Mouse (Mus musculus) heart, embryonic 14.5 days (tissue): ENCODE measurements around the gene Olfr1310. TPM values are rescaled to one million over a fixed set of nuclear protein-coding genes. Genes with fewer than 3 reads are reported as not detected.
"Not testable (repeated sequence)": the region's sequence is repeated elsewhere in the genome, so short reads cannot be mapped to it uniquely, and the experiment has no call there.

Experiments used
- ATAC-seq: fragments of 200-750 bp; cut with Nextera tagmentation; 2 replicates; pipeline ENCODE4 v1.8.0; 2017; ENCODE audit warnings: low read depth, moderate TSS enrichment; ENCODE audit not compliant: insufficient number of reproducible peaks, insufficient read depth, low FRiP score
- H3K27ac ChIP-seq, 2 experiments: fragments of 200-500 bp in 1 of 2; fragments of 300-500 bp in 1 of 2; sonication (generic) in 1 of 2; replicated peaks in 1 of 2; 2 replicates each; pipeline ENCODE4 v1.5.1; 2012 to 2014; ENCODE audit warnings: low read depth in 2 of 2, low read length in 2 of 2, control low read depth in 1 of 2, mild to moderate bottlenecking in 1 of 2, mixed read lengths in 1 of 2; ENCODE audit not compliant: control insufficient read depth in 1 of 2, insufficient read depth in 1 of 2
- H3K27me3 ChIP-seq: fragments of 300-500 bp; sonication (generic); 2 replicates; pipeline ENCODE4 v1.6.1; 2014; ENCODE audit warnings: mild to moderate bottlenecking, low read length, control low read depth; ENCODE audit not compliant: control insufficient read depth, insufficient read depth
- H3K36me3 ChIP-seq: fragments of 300-500 bp; sonication (generic); 2 replicates; pipeline ENCODE4 v1.6.1; 2014; ENCODE audit warnings: mild to moderate bottlenecking, control low read depth, low read length, mixed read lengths; ENCODE audit not compliant: control insufficient read depth, insufficient read depth
- H3K4me1 ChIP-seq, 2 experiments: fragments of 200-500 bp in 1 of 2; fragments of 300-500 bp in 1 of 2; sonication (generic) in 1 of 2; 2 replicates each; pipeline ENCODE4 v1.6.1; 2012 to 2014; ENCODE audit warnings: low read length in 2 of 2, control low read depth in 1 of 2, mixed read lengths in 1 of 2; ENCODE audit not compliant: control insufficient read depth in 2 of 2, insufficient read depth in 2 of 2
- H3K4me2 ChIP-seq: fragments of 300-500 bp; sonication (generic); 2 replicates; pipeline ENCODE4 v1.6.1; 2014; ENCODE audit warnings: mild to moderate bottlenecking, low read length
- H3K4me3 ChIP-seq, 2 experiments: fragments of 200-500 bp in 1 of 2; fragments of 300-500 bp in 1 of 2; sonication (generic) in 1 of 2; 2 replicates each; pipeline ENCODE4 v1.5.1; 2012 to 2014; ENCODE audit warnings: low read length in 2 of 2, mild to moderate bottlenecking in 2 of 2, control low read depth in 1 of 2, low read depth in 1 of 2, moderate library complexity in 1 of 2; ENCODE audit not compliant: control insufficient read depth in 1 of 2, insufficient read depth in 1 of 2
- H3K9ac ChIP-seq: fragments of 300-500 bp; sonication (generic); 2 replicates; pipeline ENCODE4 v1.6.1; 2014; ENCODE audit warnings: mild to moderate bottlenecking, low read length
- H3K9me3 ChIP-seq: fragments of 300-500 bp; sonication (generic); 2 replicates; pipeline ENCODE4 v1.6.1; 2016; ENCODE audit warnings: low read length, control low read depth; ENCODE audit not compliant: control insufficient read depth
- WGBS: fragments of 180-500 bp; shearing (Covaris S2); extraction: QIAGEN DNeasy Blood & Tissue Kit; methylation state at CpG from one replicate; pipeline ENCODE4 v1.1.7; 2014; 5-methylcytosine and 5-hydroxymethylcytosine counted together
- polyA plus RNA-seq: library from polyadenylated mRNA; unstranded; fragments of >200 nt; fragmentation: Nextera tagmentation; extraction: Ambion mirVana; gene quantifications from 2 replicates; pipeline ENCODE4 v1.2.1, GENCODE M21; 2014

Gene Olfr1310
- not detected in 2 replicates for polyA plus RNA-seq

GRCm38 (mm10) chr2:112012608-112013007, at the start of gene Olfr1310:
Gene Olfr1310 (minus strand): TSS chr2:112012708.
- H3K27ac ChIP-seq: no peak within 1 kb of the TSS
- no peaks in the 10 kb centered on the region for H3K27me3 ChIP-seq
- no peak for ATAC-seq
- no peaks in the 10 kb centered on the region for H3K4me1 ChIP-seq
- no peak within 1 kb of the TSS for H3K4me3 ChIP-seq
- no peaks in the 10 kb centered on the region for H3K9me3 ChIP-seq
- no peaks in the 10 kb centered on the region for H3K36me3 ChIP-seq
- no peak within 1 kb of the TSS for H3K9ac ChIP-seq
- no peak within 1 kb of the TSS for H3K4me2 ChIP-seq

GRCm38 (mm10) chr2:112050138-112050537, 37.6 kb upstream of the Olfr1310 start, which contains the start of gene Olfr1312:
Gene Olfr1312 (minus strand): TSS chr2:112050238.
- Histone ChIP-seq H3K9me3 (no peaks in the 10 kb centered on the region), H3K4me1 (no peaks in the 10 kb centered on the region), H3K9ac (no peak within 1 kb of the TSS), H3K27ac (no peak within 1 kb of the TSS), H3K27me3 (no peaks in the 10 kb centered on the region), H3K36me3 (no peaks in the 10 kb centered on the region), H3K4me3 (no peak within 1 kb of the TSS), H3K4me2 (no peak within 1 kb of the TSS)
- 24% methylated on average over 1 of the region's 1 CpGs for WGBS
- ATAC-seq: no peak

- H3K4me1 ChIP-seq, H3K4me3 ChIP-seq, H3K9me3 ChIP-seq, H3K4me2 ChIP-seq, H3K27ac ChIP-seq, H3K36me3 ChIP-seq, H3K9ac ChIP-seq, ATAC-seq, H3K27me3 ChIP-seq: not testable (repeated sequence)
- 37% methylated on average over 6 of the region's 6 CpGs for WGBS
Observed at GRCm38 (mm10) chr2:112026971-112027370, 14.5 kb upstream of the Olfr1310 start.

GRCm38 (mm10) chr2:112024312-112024711, 11.8 kb upstream of the Olfr1310 start, which contains the start of gene Olfr1311:
Gene Olfr1311 (minus strand): TSS chr2:112024412.
- 82% methylated on average over 2 of the region's 2 CpGs for WGBS
- no peaks in the 10 kb centered on the region for H3K27me3 ChIP-seq
- no peak within 1 kb of the TSS for H3K4me2 ChIP-seq
- no peak for ATAC-seq
- no peak within 1 kb of the TSS for H3K9ac ChIP-seq
- no peaks in the 10 kb centered on the region for H3K4me1 ChIP-seq
- no peak within 1 kb of the TSS for H3K4me3 ChIP-seq
- H3K36me3 ChIP-seq: no peaks in the 10 kb centered on the region
- no peak within 1 kb of the TSS for H3K27ac ChIP-seq
- H3K9me3 ChIP-seq: no peaks in the 10 kb centered on the region

- no peaks in the 10 kb centered on the region for H3K36me3 ChIP-seq
- H3K4me1 ChIP-seq: no peaks in the 10 kb centered on the region
- H3K27me3 ChIP-seq: no peaks in the 10 kb centered on the region
- H3K4me2 ChIP-seq: no peak overlapping the region
- H3K9ac ChIP-seq: no peak overlapping the region
- no peak for ATAC-seq
- WGBS: 76% methylated on average over 3 of the region's 3 CpGs
- no peaks in the 10 kb centered on the region for H3K9me3 ChIP-seq
- no peak overlapping the region for H3K27ac ChIP-seq
- no peak overlapping the region for H3K4me3 ChIP-seq
Observed at GRCm38 (mm10) chr2:112014900-112015299, 2.4 kb upstream of the Olfr1310 start.

GRCm38 (mm10) chr2:111990181-111990580, 22.3 kb downstream of the Olfr1310 start, which contains the start of gene Olfr1309:
Gene Olfr1309 (minus strand): TSS chr2:111990281.
- H3K4me1 ChIP-seq: no peaks in the 10 kb centered on the region
- ATAC-seq: no peak
- 47% methylated on average over 1 of the region's 1 CpGs for WGBS

GRCm38 (mm10) chr2:111964844-111965243, 47.7 kb downstream of the Olfr1310 start, which contains the start of gene Olfr1308:
Gene Olfr1308 (minus strand): TSS chr2:111964944.
- ATAC-seq: no peak
- Histone ChIP-seq H3K27me3 (no peaks in the 10 kb centered on the region), H3K4me2 (no peak within 1 kb of the TSS), H3K4me1 (no peaks in the 10 kb centered on the region), H3K4me3 (no peak within 1 kb of the TSS), H3K36me3 (no peaks in the 10 kb centered on the region), H3K9me3 (no peaks in the 10 kb centered on the region), H3K9ac (no peak within 1 kb of the TSS), H3K27ac (no peak within 1 kb of the TSS)
- 35% methylated on average over 1 of the region's 1 CpGs for WGBS

More at GRCm38 (mm10) chr2:111990181-111990580, 22.3 kb downstream of the Olfr1310 start, which contains the start of gene Olfr1309:
- Histone ChIP-seq H3K27ac (no peak within 1 kb of the TSS), H3K9me3 (no peaks in the 10 kb centered on the region), H3K9ac (no peak within 1 kb of the TSS), H3K4me3 (no peak within 1 kb of the TSS), H3K27me3 (no peaks in the 10 kb centered on the region), H3K36me3 (no peaks in the 10 kb centered on the region), H3K4me2 (no peak within 1 kb of the TSS)
